Mouse (Mus musculus) forebrain, postnatal 0 days (tissue): ENCODE measurements around the gene Alg5. TPM values are rescaled to one million over a fixed set of nuclear protein-coding genes. Genes with fewer than 3 reads are reported as not detected.

Experiments
- ATAC-seq: fragments of 200-750 bp; cut with Nextera tagmentation; 2 replicates; pipeline ENCODE4 v1.8.0; 2017; ENCODE audit warnings: mild to moderate bottlenecking, moderate library complexity
- DNase-seq: peaks from one replicate; pipeline ENCODE4 v3.0.0-alpha.2; 2015
- H3K27ac ChIP-seq: fragments of 300-500 bp; sonication (generic); 2 replicates; pipeline ENCODE4 v1.5.1; 2014; ENCODE audit warnings: low read depth, mild to moderate bottlenecking, antibody characterized with exemption, low read length, moderate library complexity, mixed read lengths
- H3K27me3 ChIP-seq: fragments of 300-500 bp; sonication (generic); 2 replicates; pipeline ENCODE4 v1.6.1; 2014; ENCODE audit warnings: mild to moderate bottlenecking, low read length, mixed read lengths; ENCODE audit not compliant: insufficient read depth
- H3K36me3 ChIP-seq: fragments of 300-500 bp; sonication (generic); 2 replicates; pipeline ENCODE4 v1.6.1; 2014; ENCODE audit warnings: mild to moderate bottlenecking, moderate library complexity; ENCODE audit not compliant: insufficient read depth
- H3K4me1 ChIP-seq: fragments of 300-500 bp; sonication (generic); 2 replicates; pipeline ENCODE4 v1.6.1; 2014; ENCODE audit warnings: antibody characterized with exemption; ENCODE audit not compliant: insufficient read depth
- H3K4me2 ChIP-seq: fragments of 300-500 bp; sonication (generic); 2 replicates; pipeline ENCODE4 v1.6.1; 2014; ENCODE audit warnings: low read depth, mild to moderate bottlenecking, moderate library complexity
- H3K4me3 ChIP-seq: fragments of 300-500 bp; sonication (generic); 2 replicates; pipeline ENCODE4 v1.5.1; 2014; ENCODE audit warnings: low read depth, low read length, mixed read lengths
- H3K9ac ChIP-seq: fragments of 300-500 bp; sonication (generic); 2 replicates; pipeline ENCODE4 v1.6.1; 2014; ENCODE audit warnings: mild to moderate bottlenecking
- H3K9me3 ChIP-seq: fragments of 300-500 bp; sonication (generic); 2 replicates; pipeline ENCODE4 v1.6.1; 2016; ENCODE audit warnings: low read length
- CTCF ChIP-seq: sonication (generic); IDR thresholded peaks from 2 replicates; pipeline ENCODE4 v1.5.1; 2016; ENCODE audit warnings: antibody characterized with exemption, control low read depth, low read depth
- WGBS: fragments of 180-500 bp; shearing (Covaris S2); extraction: QIAGEN DNeasy Blood & Tissue Kit; methylation state at CpG from one replicate; pipeline ENCODE4 v1.1.7; 2014; 5-methylcytosine and 5-hydroxymethylcytosine counted together
- polyA plus RNA-seq: library from polyadenylated mRNA; unstranded; fragments of >200 nt; fragmentation: Nextera tagmentation; extraction: Ambion mirVana; gene quantifications from 2 replicates; pipeline ENCODE4 v1.2.1, GENCODE M21; 2015
- total RNA-seq: library from RNA; depleted of rRNA; stranded (reverse); fragments of >200 nt; gene quantifications from 2 replicates; pipeline ENCODE4 v1.2.3, GENCODE M21; 2014

The Alg5 gene
- total and polyA plus RNA-seq, 2 experiments from 2014 or later = 24.8 to 74.7 TPM

DNA sequence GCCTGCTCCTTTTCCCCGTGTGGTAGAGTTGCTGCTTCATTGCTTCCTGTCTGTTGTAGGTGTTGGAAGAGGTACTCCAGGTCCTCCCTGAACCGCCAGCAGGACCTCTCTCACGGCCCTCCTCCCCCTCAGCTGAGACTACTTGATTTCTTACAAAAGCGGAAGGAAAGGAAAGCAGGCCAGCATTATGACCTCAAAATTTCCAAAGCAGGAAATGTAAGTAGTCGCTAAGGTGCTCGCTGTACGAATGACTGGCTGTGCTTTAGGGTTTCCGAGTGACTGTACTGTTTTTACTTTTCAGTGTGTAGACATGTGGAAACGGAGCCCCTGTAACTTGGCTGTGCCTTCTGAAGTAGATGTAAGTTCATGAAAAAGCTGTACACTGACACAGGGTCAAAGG is 26.4 kb upstream of the Alg5 start:
- Histone ChIP-seq H3K36me3 (peaks cover 68% of the 10 kb centered on the region), H3K9ac (no peak overlapping the region), H3K27me3 (no peaks in the 10 kb centered on the region), H3K4me1 (no peaks in the 10 kb centered on the region), H3K4me3 (no peak overlapping the region), H3K4me2 (no peak overlapping the region), H3K27ac (no peak overlapping the region), H3K9me3 (no peaks in the 10 kb centered on the region)
- WGBS = 87% methylated on average over 9 of the region's 9 CpGs
- DNase-seq = no peak
- ATAC-seq = no peak
- TF ChIP-seq CTCF = no peak

DNA sequence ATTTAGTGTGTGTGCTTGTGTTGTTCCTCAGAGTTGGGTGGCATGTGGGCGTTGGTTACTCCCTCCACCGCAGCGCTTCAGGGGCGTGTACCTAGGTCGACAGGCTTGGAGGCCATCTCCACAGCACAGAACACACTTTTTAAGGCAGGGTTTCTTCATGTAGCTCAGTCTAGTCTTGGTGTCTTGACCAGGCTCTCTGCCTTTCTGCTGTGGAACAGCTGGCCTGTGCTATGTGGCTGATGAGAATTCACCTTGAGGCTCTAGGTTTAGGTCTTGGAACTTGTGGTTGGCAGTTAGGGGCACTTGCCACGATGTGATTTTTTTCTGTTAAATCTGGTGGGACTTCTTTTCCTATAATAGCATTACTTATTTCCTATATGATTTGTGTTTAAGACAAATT is 21.1 kb upstream of the Alg5 start, which contains the start of gene Gm21958:
Gm21958 (minus strand) TSS at position 101 of the 400 bp plus-strand sequence.
- ATAC-seq (no peak), DNase-seq (no peak)
- Histone ChIP-seq H3K36me3 (peaks cover 69% of the 10 kb centered on the region), H3K9me3 (no peaks in the 10 kb centered on the region), H3K27me3 (no peaks in the 10 kb centered on the region), H3K4me3 (no peak within 1 kb of the TSS), H3K9ac (no peak within 1 kb of the TSS), H3K4me1 (no peaks in the 10 kb centered on the region), H3K27ac (no peak within 1 kb of the TSS), H3K4me2 (no peak within 1 kb of the TSS)
- 89% methylated on average over 6 of the region's 6 CpGs for WGBS
- no peak for TF ChIP-seq CTCF

DNA sequence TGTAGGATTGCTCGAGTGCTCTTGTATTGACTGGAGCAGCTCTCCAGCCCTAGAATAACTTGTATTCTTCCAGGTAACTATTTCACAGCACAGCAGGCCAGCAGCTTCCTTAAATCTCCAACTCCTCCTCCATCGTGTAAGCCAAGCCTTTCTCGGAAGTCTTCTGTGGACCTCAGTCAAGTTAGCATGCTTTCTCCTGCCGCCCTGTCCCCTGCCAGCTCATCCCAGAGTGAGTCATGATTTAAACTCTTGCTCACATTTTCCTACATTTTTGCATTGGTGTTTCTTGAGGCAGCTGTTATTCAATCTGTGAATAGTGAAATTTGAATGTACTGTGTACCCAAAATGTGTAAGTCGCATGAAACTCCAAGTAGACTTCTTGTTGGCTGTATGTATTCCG is 19.9 kb upstream of the Alg5 start:
- 91% methylated on average over 6 of the region's 6 CpGs for WGBS
- no peak for DNase-seq
- Histone ChIP-seq H3K9ac (no peak overlapping the region), H3K9me3 (no peaks in the 10 kb centered on the region), H3K36me3 (peaks cover 61% of the 10 kb centered on the region), H3K4me3 (no peak overlapping the region), H3K27me3 (no peaks in the 10 kb centered on the region), H3K4me2 (no peak overlapping the region), H3K27ac (no peak overlapping the region), H3K4me1 (no peaks in the 10 kb centered on the region)
- no peak for ATAC-seq
- no peak for TF ChIP-seq CTCF

DNA sequence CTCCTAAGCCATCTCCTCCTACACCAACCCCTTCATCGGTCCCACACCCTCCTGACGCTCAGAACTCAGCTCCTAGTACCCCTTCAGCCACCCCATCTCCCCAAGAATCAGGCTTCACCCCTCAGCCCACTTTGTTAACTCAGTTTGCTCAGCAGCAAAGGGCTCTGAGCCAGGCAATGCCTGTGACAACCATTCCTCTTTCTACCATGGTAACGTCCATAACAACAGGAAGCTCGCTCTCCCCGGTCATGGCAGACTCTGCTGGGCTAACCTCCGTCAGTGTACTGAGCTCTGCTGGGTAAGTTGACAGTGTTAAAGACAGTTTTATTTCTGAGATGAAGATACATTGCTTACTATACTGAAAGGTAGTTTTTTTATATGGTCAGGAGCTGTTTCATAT is 18.0 kb upstream of the Alg5 start:
- no peaks in the 10 kb centered on the region for H3K27me3 ChIP-seq
- H3K27ac ChIP-seq = no peak overlapping the region
- no peak for ATAC-seq
- H3K4me3 ChIP-seq = no peak overlapping the region
- TF ChIP-seq CTCF = no peak
- H3K4me1 ChIP-seq = no peaks in the 10 kb centered on the region
- H3K4me2 ChIP-seq = no peak overlapping the region
- DNase-seq = no peak
- no peak overlapping the region for H3K9ac ChIP-seq
- H3K36me3 ChIP-seq = peaks cover 68% of the 10 kb centered on the region
- 78% methylated on average over 6 of the region's 6 CpGs for WGBS
- no peaks in the 10 kb centered on the region for H3K9me3 ChIP-seq

DNA sequence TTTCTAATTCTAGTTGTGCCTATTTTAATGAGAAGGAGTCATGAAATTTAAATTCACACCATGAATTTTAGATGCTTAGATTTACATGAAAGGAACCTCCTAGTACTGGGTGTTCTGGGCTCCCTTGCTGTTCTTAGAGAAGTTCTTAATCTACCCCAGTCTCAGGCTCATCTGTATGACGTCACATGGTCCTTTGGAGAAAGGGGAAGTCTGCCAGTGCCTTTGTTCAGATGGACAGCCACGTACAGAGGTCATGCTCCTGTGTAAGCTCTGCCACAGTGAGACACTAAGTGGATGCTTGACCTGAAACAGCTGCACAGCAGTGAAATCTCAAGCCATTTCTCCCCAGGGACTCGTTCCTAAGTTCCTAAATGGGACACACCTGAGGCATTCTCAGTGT is 16.4 kb upstream of the Alg5 start:
- Histone ChIP-seq H3K27me3 (no peaks in the 10 kb centered on the region), H3K4me2 (no peak overlapping the region), H3K9ac (no peak overlapping the region), H3K9me3 (no peaks in the 10 kb centered on the region), H3K4me1 (no peaks in the 10 kb centered on the region), H3K4me3 (no peak overlapping the region), H3K27ac (no peak overlapping the region), H3K36me3 (peaks cover 75% of the 10 kb centered on the region)
- 75% methylated on average over 3 of the region's 3 CpGs for WGBS
- ATAC-seq = no peak
- no peak for TF ChIP-seq CTCF
- no peak for DNase-seq

DNA sequence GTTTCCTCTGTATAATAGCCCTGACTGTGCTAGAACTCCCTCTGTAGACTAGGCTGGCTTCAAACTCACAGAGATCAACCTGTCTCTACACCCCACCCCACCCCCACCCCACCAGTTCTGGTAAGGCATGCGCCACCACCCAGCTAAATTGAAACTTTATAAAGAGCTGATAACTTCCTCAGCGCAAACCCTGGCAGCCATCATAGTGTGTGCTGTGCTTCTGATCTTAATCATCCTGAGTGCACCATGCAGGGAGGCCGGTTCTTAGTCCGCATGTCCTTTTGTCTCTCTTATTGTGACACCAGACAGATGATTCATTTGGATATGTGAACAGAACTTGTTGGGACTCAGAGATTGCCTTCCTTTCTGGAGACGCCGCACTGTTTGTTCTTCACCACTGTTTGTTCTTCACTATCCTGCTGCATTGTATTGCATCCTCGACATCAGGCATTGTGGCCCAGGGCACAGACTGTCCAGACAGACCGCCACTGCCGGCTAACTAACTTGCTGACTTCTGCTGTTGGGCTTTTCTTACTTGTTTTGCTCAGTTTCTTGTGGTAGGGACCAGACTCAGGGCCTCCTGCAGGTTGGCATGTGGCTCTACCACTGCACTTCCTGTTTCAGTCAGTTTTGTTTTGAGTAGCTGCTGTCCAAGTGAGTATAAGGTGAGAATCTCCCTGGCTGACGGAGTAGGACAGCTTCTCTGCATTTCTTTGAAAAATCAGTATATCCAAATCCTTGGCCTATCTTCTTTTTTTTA is 11.4 kb upstream of the Alg5 start:
- H3K36me3 ChIP-seq = peaks cover 65% of the 10 kb centered on the region
- H3K4me2 ChIP-seq = no peak overlapping the region
- H3K4me1 ChIP-seq = no peaks in the 10 kb centered on the region
- no peak overlapping the region for H3K9ac ChIP-seq
- WGBS = 91% methylated on average over 10 of the region's 10 CpGs
- ATAC-seq = no peak
- H3K9me3 ChIP-seq = no peaks in the 10 kb centered on the region
- no peaks in the 10 kb centered on the region for H3K27me3 ChIP-seq
- DNase-seq = no peak
- no peak overlapping the region for H3K4me3 ChIP-seq
- no peak for TF ChIP-seq CTCF
- H3K27ac ChIP-seq = no peak overlapping the region

DNA sequence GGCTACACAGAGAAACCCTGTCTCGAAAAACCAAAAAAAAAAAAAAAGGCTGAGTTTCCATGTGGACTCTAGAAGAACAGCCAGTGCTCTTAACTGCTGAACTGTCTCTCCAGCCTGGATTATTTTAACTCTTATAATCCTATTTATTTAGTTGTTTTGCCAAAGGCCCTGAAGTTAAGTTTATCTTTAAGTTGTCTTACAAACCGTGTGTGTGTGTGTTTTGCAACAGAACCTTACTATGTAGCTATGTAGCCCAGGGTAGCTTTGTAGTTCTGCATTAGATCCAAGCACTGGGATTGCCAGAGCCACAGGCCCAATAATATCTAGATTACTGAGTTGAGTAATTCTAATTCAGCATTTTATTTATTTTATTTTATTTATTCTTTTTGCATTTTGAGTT is 10.0 kb upstream of the Alg5 start:
- Histone ChIP-seq H3K4me2 (no peak overlapping the region), H3K9me3 (no peaks in the 10 kb centered on the region), H3K9ac (no peak overlapping the region), H3K4me3 (no peak overlapping the region), H3K27ac (no peak overlapping the region), H3K27me3 (no peaks in the 10 kb centered on the region), H3K4me1 (no peaks in the 10 kb centered on the region), H3K36me3 (peaks cover 75% of the 10 kb centered on the region)
- 85% methylated on average over 2 of the region's 2 CpGs for WGBS
- DNase-seq (no peak), ATAC-seq (no peak)
- no peak for TF ChIP-seq CTCF
